Mouse (Mus musculus): ENCODE measurements around the gene Ocln. TPM values are rescaled to one million over a fixed set of nuclear protein-coding genes. Genes with fewer than 3 reads are reported as not detected.
A peak's percentile ranks its signal among the peaks of the same experiment; 100 is the strongest.
"Not testable (repeated sequence)": the region's sequence is repeated elsewhere in the genome, so short reads cannot be mapped to it uniquely, and the experiment has no call there.

The Ocln gene
- total and polyA plus RNA-seq, 3 experiments, result 0.37 to 0.76 (median 0.43) TPM

DNA sequence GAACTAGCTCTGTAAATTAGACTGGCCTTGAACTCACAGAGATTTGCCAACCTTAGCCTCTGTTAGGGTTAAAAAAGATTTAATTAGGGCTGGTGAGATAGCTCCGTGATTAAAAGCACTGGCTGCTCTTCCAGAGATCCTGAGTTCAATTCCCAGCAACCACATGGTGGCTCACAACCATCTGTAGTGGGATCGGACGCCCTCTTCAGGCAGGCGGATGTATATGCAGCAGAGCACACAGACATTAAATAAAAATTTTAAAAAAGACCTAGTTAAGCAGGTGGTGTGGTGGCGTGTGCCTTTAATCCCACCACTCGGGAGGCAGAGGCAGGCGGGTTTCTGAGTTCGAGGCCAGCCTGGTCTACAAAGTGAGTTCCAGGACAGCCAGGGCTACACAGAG lies 58.1 kb downstream of the Ocln start:
- H3K9ac ChIP-seq (ENCODE audit: low read depth, low read length); H3K36me3 ChIP-seq (ENCODE audit: control insufficient read depth, insufficient read depth, low read length); H3K27ac ChIP-seq; H3K4me3 ChIP-seq; DNase-seq; H3K4me1 ChIP-seq (ENCODE audit: control insufficient read depth, insufficient read depth, low read length); H3K27me3 ChIP-seq (ENCODE audit: control insufficient read depth, insufficient read depth, low read length); H3K79me2 ChIP-seq (replicated peaks; ENCODE audit: control insufficient read depth, insufficient read depth, low read length): not testable (repeated sequence)
- intact Hi-C loops (cut with DNase I), result loop anchor here (5.0 to 10.0 kb wide), 5 partner anchors 88 to 370 kb away; partner anchors contain the start of genes Ak6, Rad17, Smn1 and Taf9
- TF ChIP-seq CTCF (IDR thresholded peaks at IDR 0.05), result peak; percentile 24
- WGBS, result 63% methylated on average over 8 of the region's 8 CpGs

GRCm38 (mm10) chr13:100493313-100493712 lies 59.2 kb downstream of the Ocln start:
- WGBS, result 61% methylated on average over 8 of the region's 8 CpGs
- H3K36me3 ChIP-seq (ENCODE audit: control insufficient read depth, insufficient read depth, low read length), result no peaks in the 10 kb centered on the region
- intact Hi-C loops (cut with DNase I), result loop anchor here (5.0 to 10.0 kb wide), 5 partner anchors 89 to 369 kb away; partner anchors contain the start of genes Ak6, Rad17, Smn1 and Taf9
- H3K9ac ChIP-seq (ENCODE audit: low read depth, low read length), result no peak overlapping the region
- no peaks in the 10 kb centered on the region for H3K27me3 ChIP-seq (ENCODE audit: control insufficient read depth, insufficient read depth, low read length)
- H3K27ac ChIP-seq, result no peak overlapping the region
- no peaks in the 10 kb centered on the region; the same call in 1 of the 2 replicates for H3K4me1 ChIP-seq (ENCODE audit: control insufficient read depth, insufficient read depth, low read length)
- TF ChIP-seq POLR2A (IDR thresholded peaks at IDR 0.05; ENCODE audit: insufficient read depth, low read depth, low read length), result no peak
- TF ChIP-seq EP300 (IDR thresholded peaks at IDR 0.05; ENCODE audit: insufficient read depth, low read depth, low read length), result no peak
- TF ChIP-seq CTCF (IDR thresholded peaks at IDR 0.05), result no peak
- H3K4me3 ChIP-seq, result no peak overlapping the region
- no peak for DNase-seq
- no peaks in the 10 kb centered on the region for H3K79me2 ChIP-seq (replicated peaks; ENCODE audit: control insufficient read depth, insufficient read depth, low read length)

- peak; percentile 84 to 92 for DNase-seq
- Histone ChIP-seq H3K4me3 (peak within 1 kb of the TSS; percentile 88), H3K9ac (ENCODE audit: low read depth, low read length) (peak within 1 kb of the TSS; percentile 84), H3K27me3 (ENCODE audit: control insufficient read depth, insufficient read depth, low read length) (no peaks in the 10 kb centered on the region), H3K4me1 (ENCODE audit: control insufficient read depth, insufficient read depth, low read length) (no peaks in the 10 kb centered on the region; the same call in 1 of the 2 replicates), H3K79me2 (replicated peaks; ENCODE audit: control insufficient read depth, insufficient read depth, low read length) (no peaks in the 10 kb centered on the region), H3K27ac (peak within 1 kb of the TSS; percentile 89), H3K36me3 (ENCODE audit: control insufficient read depth, insufficient read depth, low read length) (no peaks in the 10 kb centered on the region)
- TF ChIP-seq POLR2A (IDR thresholded peaks at IDR 0.05; ENCODE audit: insufficient read depth, low read depth, low read length) (peak; percentile 72; the same call in 1 of the 2 replicates), CTCF (IDR thresholded peaks at IDR 0.05) (peak; percentile 97), EP300 (IDR thresholded peaks at IDR 0.05; ENCODE audit: insufficient read depth, low read depth, low read length) (peak; percentile 77; the same call in 1 of the 2 replicates)
- WGBS, result under 1% methylated on average over 51 of the region's 51 CpGs
- intact Hi-C loops (cut with DNase I), result loop anchor here (5.0 to 10.0 kb wide), 5 partner anchors 90 to 367 kb away; partner anchors contain the start of genes Ak6, Rad17, Smn1 and Taf9
Measured at GRCm38 (mm10) chr13:100492061-100492787, 60.3 kb downstream of the Ocln start, which contains the start of gene Gtf2h2. Gtf2h2 (minus strand) TSS chr13:100492579.

GRCm38 (mm10) chr13:100491623-100492022 lies 60.9 kb downstream of the Ocln start:
- no peaks in the 10 kb centered on the region for H3K36me3 ChIP-seq (ENCODE audit: control insufficient read depth, insufficient read depth, low read length)
- no peak for TF ChIP-seq CTCF (IDR thresholded peaks at IDR 0.05)
- TF ChIP-seq POLR2A (IDR thresholded peaks at IDR 0.05; ENCODE audit: insufficient read depth, low read depth, low read length), result no peak
- TF ChIP-seq EP300 (IDR thresholded peaks at IDR 0.05; ENCODE audit: insufficient read depth, low read depth, low read length), result no peak
- H3K9ac ChIP-seq (ENCODE audit: low read depth, low read length), result peak overlapping the region; percentile 84
- DNase-seq, result no peak
- H3K27ac ChIP-seq, result peak overlapping the region; percentile 89
- H3K27me3 ChIP-seq (ENCODE audit: control insufficient read depth, insufficient read depth, low read length), result no peaks in the 10 kb centered on the region
- H3K4me3 ChIP-seq, result peak overlapping the region; percentile 88
- no peaks in the 10 kb centered on the region; the same call in 1 of the 2 replicates for H3K4me1 ChIP-seq (ENCODE audit: control insufficient read depth, insufficient read depth, low read length)
- intact Hi-C loops (cut with DNase I), result loop anchor here (5.0 to 10.0 kb wide), 5 partner anchors 91 to 367 kb away; partner anchors contain the start of genes Ak6, Rad17, Smn1 and Taf9
- 14% methylated on average over 6 of the region's 6 CpGs for WGBS
- no peaks in the 10 kb centered on the region for H3K79me2 ChIP-seq (replicated peaks; ENCODE audit: control insufficient read depth, insufficient read depth, low read length)

- no peak overlapping the region for H3K9ac ChIP-seq (ENCODE audit: low read depth, low read length)
- H3K27ac ChIP-seq, result no peak overlapping the region
Measured at GRCm38 (mm10) chr13:100490424-100490823, 62.1 kb downstream of the Ocln start.

DNA sequence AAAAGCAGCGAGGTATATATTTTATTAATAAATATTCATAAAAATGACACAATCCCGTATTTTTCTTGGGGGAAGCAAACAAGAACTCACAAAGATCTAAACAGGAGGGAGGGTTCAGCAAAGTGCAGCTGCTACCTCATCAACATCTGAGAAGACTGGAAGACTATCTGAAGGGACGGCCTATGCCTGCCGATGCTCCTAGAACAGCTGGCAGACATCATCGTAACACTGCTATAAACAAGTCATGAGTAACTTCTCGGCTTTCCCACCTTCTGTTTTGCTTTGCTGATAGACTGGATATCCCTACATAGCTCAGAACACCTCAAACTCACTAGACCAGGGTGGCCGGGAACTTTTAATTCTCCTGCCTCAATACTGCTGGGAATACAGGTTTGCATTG lies 68.9 kb downstream of the Ocln start:
- TF ChIP-seq CTCF (IDR thresholded peaks at IDR 0.05), result no peak
- no peak for TF ChIP-seq POLR2A (IDR thresholded peaks at IDR 0.05; ENCODE audit: insufficient read depth, low read depth, low read length)
- TF ChIP-seq EP300 (IDR thresholded peaks at IDR 0.05; ENCODE audit: insufficient read depth, low read depth, low read length), result no peak
- DNase-seq, result no peak
- intact Hi-C loops (cut with DNase I), result no loop called here
- Histone ChIP-seq H3K4me3 (no peak overlapping the region), H3K27ac (no peak overlapping the region), H3K27me3 (ENCODE audit: control insufficient read depth, insufficient read depth, low read length) (no peaks in the 10 kb centered on the region), H3K36me3 (ENCODE audit: control insufficient read depth, insufficient read depth, low read length) (no peaks in the 10 kb centered on the region), H3K9ac (ENCODE audit: low read depth, low read length) (no peak overlapping the region), H3K4me1 (ENCODE audit: control insufficient read depth, insufficient read depth, low read length) (no peaks in the 10 kb centered on the region), H3K79me2 (replicated peaks; ENCODE audit: control insufficient read depth, insufficient read depth, low read length) (no peaks in the 10 kb centered on the region)
- 85% methylated on average over 7 of the region's 7 CpGs for whole genome bisulfite sequencing

More at GRCm38 (mm10) chr13:100490424-100490823, 62.1 kb downstream of the Ocln start:
- 71% methylated on average over 5 of the region's 5 CpGs for WGBS
- no peak overlapping the region for H3K4me3 ChIP-seq
- no peak for DNase-seq
- no peaks in the 10 kb centered on the region for H3K27me3 ChIP-seq (ENCODE audit: control insufficient read depth, insufficient read depth, low read length)
- H3K79me2 ChIP-seq (replicated peaks; ENCODE audit: control insufficient read depth, insufficient read depth, low read length), result no peaks in the 10 kb centered on the region
- H3K36me3 ChIP-seq (ENCODE audit: control insufficient read depth, insufficient read depth, low read length), result no peaks in the 10 kb centered on the region
- intact Hi-C loops (cut with DNase I), result loop anchor here (5.0 to 10.0 kb wide), 5 partner anchors 92 to 366 kb away; partner anchors contain the start of genes Ak6, Rad17, Smn1 and Taf9
- H3K4me1 ChIP-seq (ENCODE audit: control insufficient read depth, insufficient read depth, low read length), result no peaks in the 10 kb centered on the region; the same call in 1 of the 2 replicates
- TF ChIP-seq CTCF (IDR thresholded peaks at IDR 0.05) (no peak), EP300 (IDR thresholded peaks at IDR 0.05; ENCODE audit: insufficient read depth, low read depth, low read length) (no peak), POLR2A (IDR thresholded peaks at IDR 0.05; ENCODE audit: insufficient read depth, low read depth, low read length) (no peak)
